Mouse (Mus musculus) hindbrain, embryonic 10.5 days (tissue): ENCODE measurements around the gene Rps3. TPM values are rescaled to one million over a fixed set of nuclear protein-coding genes. Genes with fewer than 3 reads are reported as not detected.

Experiments
- DNase-seq: peaks from one replicate; pipeline ENCODE4 v3.0.0-alpha.2; 2017; ENCODE audit warnings: low spot score
- H3K27ac ChIP-seq: fragments of 300-500 bp; sonication (generic); 2 replicates; pipeline ENCODE4 v1.5.1; 2016; ENCODE audit warnings: mild to moderate bottlenecking, moderate library complexity
- H3K27me3 ChIP-seq: fragments of 300-500 bp; sonication (generic); 2 replicates; pipeline ENCODE4 v1.6.1; 2016; ENCODE audit warnings: mild to moderate bottlenecking; ENCODE audit not compliant: poor library complexity, insufficient read depth, severe bottlenecking
- H3K36me3 ChIP-seq: fragments of 300-500 bp; sonication (generic); 2 replicates; pipeline ENCODE4 v1.6.1; 2016; ENCODE audit warnings: mild to moderate bottlenecking, moderate library complexity
- H3K4me1 ChIP-seq: fragments of 300-500 bp; sonication (generic); replicated peaks from 2 replicates; pipeline ENCODE4 v1.6.1; 2016; ENCODE audit warnings: mild to moderate bottlenecking
- H3K4me3 ChIP-seq: fragments of 300-500 bp; sonication (generic); 2 replicates; pipeline ENCODE4 v1.5.1; 2016; ENCODE audit warnings: mild to moderate bottlenecking, moderate library complexity
- H3K9me3 ChIP-seq: fragments of 300-500 bp; sonication (generic); 2 replicates; pipeline ENCODE4 v1.6.1; 2016; ENCODE audit warnings: mild to moderate bottlenecking, moderate library complexity
- WGBS: fragments of 180-500 bp; shearing (Covaris S2); methylation state at CpG from one replicate; pipeline ENCODE4 v1.1.7; 2016; 5-methylcytosine and 5-hydroxymethylcytosine counted together
- polyA plus RNA-seq: library from polyadenylated mRNA; unstranded; fragments of >200 nt; fragmentation: Nextera tagmentation; extraction: Ambion mirVana; gene quantifications from 2 replicates; pipeline ENCODE4 v1.2.1, GENCODE M21; 2016

The Rps3 gene
- polyA plus RNA-seq, 1 experiment from 2014 or later: 680 TPM

GRCm38 (mm10) chr7:99501148-99501547 is 17.6 kb upstream of the Rps3 start:
- no peak for DNase-seq
- H3K36me3 ChIP-seq: no peaks in the 10 kb centered on the region
- H3K27ac ChIP-seq: no peak overlapping the region
- no peaks in the 10 kb centered on the region for H3K9me3 ChIP-seq
- 54% methylated on average over 1 of the region's 1 CpGs for WGBS
- no peak overlapping the region for H3K4me3 ChIP-seq
- H3K27me3 ChIP-seq: no peaks in the 10 kb centered on the region
- peaks cover 4% of the 10 kb centered on the region for H3K4me1 ChIP-seq

DNA sequence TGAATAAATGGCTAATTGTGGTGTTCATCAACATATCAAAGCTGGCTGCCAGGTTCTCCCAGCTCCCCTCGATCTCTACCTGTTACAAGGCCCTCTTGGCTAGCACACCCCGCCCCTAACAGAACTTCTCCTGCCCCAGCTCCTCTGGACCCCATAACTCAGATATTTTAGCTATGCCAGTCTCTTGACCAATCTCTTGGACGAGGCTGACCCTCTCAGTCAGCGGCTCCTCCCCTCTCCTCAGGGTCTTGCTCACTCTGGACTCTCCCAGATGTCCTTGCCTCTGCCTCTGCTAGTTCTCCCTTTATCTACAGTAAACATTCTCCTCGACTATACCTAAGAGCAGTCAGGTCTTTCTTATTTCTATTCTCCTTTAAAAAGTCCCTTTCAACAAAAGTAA is 17.1 kb upstream of the Rps3 start:
- WGBS: 29% methylated on average over 5 of the region's 5 CpGs

GRCm38 (mm10) chr7:99500201-99500600 is 16.7 kb upstream of the Rps3 start:
- H3K4me3 ChIP-seq: no peak overlapping the region
- H3K4me1 ChIP-seq: peaks cover 4% of the 10 kb centered on the region
- no peak overlapping the region for H3K27ac ChIP-seq
- H3K36me3 ChIP-seq: no peaks in the 10 kb centered on the region
- H3K9me3 ChIP-seq: no peaks in the 10 kb centered on the region
- WGBS: 2% methylated on average over 8 of the region's 8 CpGs
- DNase-seq: peak; percentile 84
- H3K27me3 ChIP-seq: no peaks in the 10 kb centered on the region

More for the DNA sequence above, 17.1 kb upstream of the Rps3 start:
- Histone ChIP-seq H3K36me3 (no peaks in the 10 kb centered on the region), H3K4me1 (peaks cover 4% of the 10 kb centered on the region), H3K9me3 (no peaks in the 10 kb centered on the region), H3K27ac (no peak overlapping the region), H3K27me3 (no peaks in the 10 kb centered on the region), H3K4me3 (no peak overlapping the region)
- DNase-seq: no peak

GRCm38 (mm10) chr7:99499128-99499527 is 15.6 kb upstream of the Rps3 start:
- DNase-seq: no peak
- Histone ChIP-seq H3K9me3 (no peaks in the 10 kb centered on the region), H3K27me3 (no peaks in the 10 kb centered on the region), H3K36me3 (no peaks in the 10 kb centered on the region), H3K4me1 (peaks cover 4% of the 10 kb centered on the region), H3K4me3 (no peak overlapping the region), H3K27ac (no peak overlapping the region)
- WGBS: 67% methylated on average over 1 of the region's 1 CpGs

GRCm38 (mm10) chr7:99489708-99490107 is 6.2 kb upstream of the Rps3 start:
- Histone ChIP-seq H3K4me3 (no peak overlapping the region), H3K9me3 (peaks cover 9% of the 10 kb centered on the region), H3K4me1 (no peaks in the 10 kb centered on the region), H3K27me3 (peaks cover 10% of the 10 kb centered on the region), H3K27ac (no peak overlapping the region), H3K36me3 (no peaks in the 10 kb centered on the region)
- DNase-seq: no peak
- 87% methylated on average over 5 of the region's 5 CpGs for WGBS

- WGBS: 98% methylated on average over 1 of the region's 1 CpGs
- H3K4me1 ChIP-seq: peaks cover 36% of the 10 kb centered on the region
- H3K36me3 ChIP-seq: peaks cover 29% of the 10 kb centered on the region
- DNase-seq: no peak
- H3K27me3 ChIP-seq: peaks cover 10% of the 10 kb centered on the region
- H3K9me3 ChIP-seq: no peaks in the 10 kb centered on the region
- H3K27ac ChIP-seq: no peak overlapping the region
- H3K4me3 ChIP-seq: no peak overlapping the region
These were observed 1.1 kb upstream of the Rps3 start for GRCm38 (mm10) chr7:99484679-99485078.

DNA sequence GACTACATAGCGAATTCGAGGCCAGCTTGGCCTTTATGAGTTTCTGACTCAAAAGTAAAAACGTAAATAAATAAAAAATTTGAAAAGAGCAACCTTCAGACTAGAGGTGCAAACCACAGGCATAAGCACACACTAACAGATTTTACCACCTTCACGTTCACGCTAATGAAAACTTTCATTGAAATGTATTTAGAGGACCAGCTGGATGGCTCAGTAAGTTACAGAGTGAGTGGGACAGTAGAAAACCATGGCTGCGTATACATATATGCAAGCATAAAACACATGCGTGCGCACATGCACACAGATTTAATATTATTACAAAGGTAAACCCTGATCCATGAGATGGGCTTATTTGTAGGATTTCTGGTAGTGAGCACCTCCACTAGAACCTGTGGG is 384 bp upstream of the Rps3 start:
- Histone ChIP-seq H3K9me3 (no peaks in the 10 kb centered on the region), H3K36me3 (peaks cover 37% of the 10 kb centered on the region), H3K27me3 (peaks cover 10% of the 10 kb centered on the region), H3K4me3 (peak overlapping the region; percentile 90), H3K27ac (peak overlapping the region; percentile 65; the same call in 1 of the 2 replicates), H3K4me1 (peaks cover 43% of the 10 kb centered on the region)
- DNase-seq: no peak
- WGBS: 47% methylated on average over 8 of the region's 8 CpGs

- no peak for DNase-seq
- Histone ChIP-seq H3K27me3 (peaks cover 10% of the 10 kb centered on the region), H3K9me3 (no peaks in the 10 kb centered on the region), H3K27ac (peak overlapping the region; percentile 97), H3K4me1 (peaks cover 46% of the 10 kb centered on the region), H3K36me3 (peaks cover 50% of the 10 kb centered on the region), H3K4me3 (peak overlapping the region; percentile 90)
- 3% methylated on average over 6 of the region's 6 CpGs for WGBS
These were observed 901 bp downstream of the Rps3 start for GRCm38 (mm10) chr7:99482637-99483036.

DNA sequence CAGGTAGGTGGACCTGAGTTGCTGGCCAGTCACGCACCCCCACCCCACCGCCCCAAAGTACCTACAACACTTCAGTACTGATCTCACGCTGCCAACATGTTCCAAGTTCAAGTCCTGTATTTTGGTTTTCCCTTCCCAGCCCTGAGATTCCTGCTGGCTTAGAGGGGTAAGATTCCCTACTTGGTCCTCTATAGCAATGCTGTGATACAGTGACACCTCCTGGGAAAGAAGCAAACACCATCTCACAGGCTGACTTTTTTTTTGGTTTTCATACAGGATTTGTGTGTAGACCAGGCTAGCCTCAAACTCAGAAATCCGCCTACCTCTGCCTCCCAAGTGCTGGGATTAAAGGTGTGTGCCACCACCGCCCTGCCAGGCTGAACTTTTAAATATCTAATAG is 6.3 kb downstream of the Rps3 start:
- no peak for DNase-seq
- Histone ChIP-seq H3K4me3 (no peak overlapping the region), H3K4me1 (peaks cover 65% of the 10 kb centered on the region), H3K27ac (no peak overlapping the region), H3K27me3 (no peaks in the 10 kb centered on the region), H3K36me3 (peaks cover 96% of the 10 kb centered on the region), H3K9me3 (no peaks in the 10 kb centered on the region)
- WGBS: 89% methylated on average over 5 of the region's 5 CpGs

DNA sequence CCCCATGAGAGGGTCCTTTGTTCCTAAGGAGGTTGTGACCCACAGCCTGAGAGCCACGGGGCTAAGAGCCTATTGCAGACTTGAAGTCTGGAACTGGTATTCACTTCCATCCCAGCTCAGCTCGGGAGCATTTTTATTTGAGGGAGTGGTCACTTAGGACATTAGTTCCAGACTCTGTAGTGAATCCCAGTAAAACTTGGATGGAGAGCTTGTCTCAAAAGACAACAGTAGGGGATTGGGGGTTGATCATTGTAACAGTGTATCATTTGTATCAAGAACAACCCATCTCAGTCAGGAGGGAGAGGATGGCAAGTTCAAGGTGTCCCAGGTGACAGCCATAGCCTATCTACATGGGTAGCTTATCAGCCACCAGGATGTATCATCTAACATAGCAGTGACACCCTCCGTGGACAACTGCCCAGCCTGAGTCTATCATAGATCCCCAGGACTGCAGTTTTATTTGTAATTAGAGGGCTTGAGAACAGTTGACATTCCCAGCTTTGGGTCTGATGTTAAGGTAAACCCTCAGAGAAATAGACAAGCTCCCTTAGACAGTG is 6.9 kb downstream of the Rps3 start:
- no peak for DNase-seq
- Histone ChIP-seq H3K27me3 (no peaks in the 10 kb centered on the region), H3K4me3 (no peak overlapping the region), H3K9me3 (no peaks in the 10 kb centered on the region), H3K27ac (peak overlapping the region; percentile 50; the same call in 1 of the 2 replicates), H3K4me1 (peaks cover 60% of the 10 kb centered on the region), H3K36me3 (peaks cover 96% of the 10 kb centered on the region)
- 40% methylated on average over 3 of the region's 3 CpGs for WGBS

DNA sequence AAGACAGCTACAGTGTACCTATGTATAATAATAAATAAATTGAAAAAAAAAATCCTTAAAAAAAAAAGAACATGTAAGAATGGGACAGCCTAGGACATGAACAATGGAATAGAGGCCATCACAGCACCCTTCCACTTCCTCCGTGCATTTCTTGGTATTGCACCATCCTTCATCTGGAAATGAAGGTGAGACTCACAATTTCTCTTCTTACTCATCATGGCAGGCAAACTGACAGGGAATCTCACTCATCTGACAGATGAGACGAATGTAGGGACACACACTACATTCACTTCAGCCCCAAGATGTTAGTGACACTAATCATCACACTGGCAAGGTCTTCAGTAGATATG is 8.0 kb downstream of the Rps3 start:
- WGBS: 83% methylated on average over 2 of the region's 2 CpGs
- H3K36me3 ChIP-seq: peaks cover 94% of the 10 kb centered on the region
- H3K4me1 ChIP-seq: peaks cover 52% of the 10 kb centered on the region
- no peaks in the 10 kb centered on the region for H3K9me3 ChIP-seq
- no peak for DNase-seq
- peaks cover 5% of the 10 kb centered on the region; the same call in 1 of the 2 replicates for H3K27me3 ChIP-seq
- no peak overlapping the region for H3K4me3 ChIP-seq
- 0 out of 2 replicates have a peak overlapping the region, but pooled peaks have one; percentile 78 for H3K27ac ChIP-seq

DNA sequence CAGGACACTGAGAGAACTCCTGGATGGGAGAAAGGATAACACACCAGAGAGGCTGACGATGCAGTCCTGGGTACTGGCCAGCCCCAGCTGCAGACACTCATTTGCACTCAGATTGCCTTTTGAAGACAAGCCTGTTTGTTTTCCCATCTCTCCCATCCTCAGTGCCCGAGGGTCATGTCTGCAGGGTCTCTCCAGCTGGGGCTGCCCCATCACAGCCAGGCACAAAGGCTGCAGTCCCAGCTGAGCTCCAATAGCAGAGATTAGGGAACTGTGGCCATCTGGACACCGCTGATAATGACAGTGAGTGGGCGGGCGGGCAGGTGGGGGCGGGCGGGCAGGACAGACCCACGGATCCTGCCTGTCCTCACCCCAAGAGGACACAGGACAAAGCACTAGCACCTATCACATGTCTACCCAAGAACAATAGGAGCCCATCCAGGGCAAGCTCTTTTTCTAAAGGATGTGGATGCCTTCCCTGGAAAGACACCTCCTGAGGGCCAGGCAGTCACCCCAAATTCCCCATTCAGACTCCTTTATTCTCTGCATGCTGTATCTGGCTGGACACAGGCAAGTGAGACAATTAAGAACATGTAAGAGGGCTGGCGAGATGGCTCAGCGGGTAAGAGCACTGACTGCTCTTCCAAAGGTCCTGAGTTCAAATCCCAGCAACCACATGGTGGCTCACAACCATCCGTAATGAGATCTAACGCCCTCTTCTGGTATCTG is 8.5 kb downstream of the Rps3 start:
- no peaks in the 10 kb centered on the region for H3K9me3 ChIP-seq
- no peak overlapping the region for H3K4me3 ChIP-seq
- DNase-seq: peak; percentile 67
- WGBS: 59% methylated on average over 12 of the region's 12 CpGs
- H3K36me3 ChIP-seq: peaks cover 89% of the 10 kb centered on the region
- peak overlapping the region; percentile 78 for H3K27ac ChIP-seq
- peaks cover 11% of the 10 kb centered on the region for H3K27me3 ChIP-seq
- H3K4me1 ChIP-seq: peaks cover 48% of the 10 kb centered on the region; the same call in 1 of the 2 replicates

DNA sequence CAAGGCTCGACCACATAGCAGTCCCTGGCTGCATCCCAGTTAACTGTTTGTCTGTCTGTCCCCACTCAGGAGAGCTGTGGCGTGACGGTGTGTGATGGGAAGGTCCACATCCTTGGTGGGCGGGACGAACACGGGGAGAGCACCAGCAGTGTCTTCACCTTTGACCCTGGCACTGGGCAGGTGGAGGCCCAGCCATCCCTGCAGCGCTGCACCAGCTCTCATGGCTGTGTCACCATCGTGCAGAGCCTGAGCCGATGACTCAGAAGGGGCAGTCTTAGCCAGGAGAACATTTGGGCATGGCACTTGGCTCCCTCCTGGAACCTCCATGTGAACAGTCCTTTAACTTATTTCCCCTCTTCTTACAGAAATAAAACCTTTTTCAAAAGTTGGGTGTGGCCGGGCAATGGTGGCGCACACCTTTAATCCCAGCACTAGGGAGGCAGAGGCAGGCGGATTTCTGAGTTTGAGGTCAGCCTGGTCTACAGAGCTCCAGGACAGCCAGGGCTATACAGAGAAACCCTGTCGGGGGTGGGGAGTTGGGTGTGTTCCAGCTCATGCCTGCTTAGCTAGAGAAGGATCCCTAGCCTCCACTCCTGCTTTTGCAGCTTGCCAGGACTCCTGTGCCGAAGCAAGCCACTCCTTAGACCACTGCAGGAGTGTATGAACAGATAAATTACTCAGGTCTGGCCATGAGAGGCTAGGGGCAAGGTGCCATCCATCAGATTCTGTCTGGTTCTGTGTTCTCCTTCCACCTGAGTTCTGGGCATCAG is 9.7 kb downstream of the Rps3 start:
- Histone ChIP-seq H3K27me3 (peaks cover 22% of the 10 kb centered on the region), H3K9me3 (no peaks in the 10 kb centered on the region), H3K36me3 (peaks cover 77% of the 10 kb centered on the region), H3K4me1 (peaks cover 45% of the 10 kb centered on the region), H3K4me3 (no peak overlapping the region), H3K27ac (peak overlapping the region; percentile 78)
- 91% methylated on average over 14 of the region's 14 CpGs for WGBS
- DNase-seq: no peak
